Mouse (Mus musculus) hindbrain, embryonic 12.5 days (tissue): ENCODE measurements at regions not wholly inside any gene's neighbourhood (a gene's known extent, or its start where the extent isn't known, plus 50 kb on each side); places are given as distances from the start of the nearest gene placed in this dataset.

Experiments
- ATAC-seq: fragments of 200-750 bp; cut with Nextera tagmentation; 2 replicates; pipeline ENCODE4 v1.8.0; 2017; ENCODE audit warnings: moderate TSS enrichment; ENCODE audit not compliant: low FRiP score
- H3K27ac ChIP-seq: fragments of 300-500 bp; sonication (generic); 2 replicates; pipeline ENCODE4 v1.5.1; 2016; ENCODE audit warnings: mild to moderate bottlenecking
- H3K27me3 ChIP-seq: fragments of 300-500 bp; sonication (generic); 2 replicates; pipeline ENCODE4 v1.6.1; 2016; ENCODE audit warnings: mild to moderate bottlenecking
- H3K36me3 ChIP-seq: fragments of 300-500 bp; sonication (generic); 2 replicates; pipeline ENCODE4 v1.6.1; 2016; ENCODE audit warnings: mild to moderate bottlenecking
- H3K4me1 ChIP-seq: fragments of 300-500 bp; sonication (generic); 2 replicates; pipeline ENCODE4 v1.6.1; 2016
- H3K4me2 ChIP-seq: fragments of 300-500 bp; sonication (generic); replicated peaks from 2 replicates; pipeline ENCODE4 v1.6.1; 2016; ENCODE audit warnings: mild to moderate bottlenecking
- H3K4me3 ChIP-seq: fragments of 300-500 bp; sonication (generic); 2 replicates; pipeline ENCODE4 v1.5.1; 2016; ENCODE audit warnings: mild to moderate bottlenecking
- H3K9ac ChIP-seq: fragments of 300-500 bp; sonication (generic); 2 replicates; pipeline ENCODE4 v1.6.1; 2016; ENCODE audit warnings: mild to moderate bottlenecking, moderate library complexity
- H3K9me3 ChIP-seq: fragments of 300-500 bp; sonication (generic); replicated peaks from 2 replicates; pipeline ENCODE4 v1.6.1; 2016; ENCODE audit warnings: mild to moderate bottlenecking
- WGBS: fragments of 180-500 bp; shearing (Covaris S2); methylation state at CpG from one replicate; pipeline ENCODE4 v1.1.7; 2016; 5-methylcytosine and 5-hydroxymethylcytosine counted together

DNA sequence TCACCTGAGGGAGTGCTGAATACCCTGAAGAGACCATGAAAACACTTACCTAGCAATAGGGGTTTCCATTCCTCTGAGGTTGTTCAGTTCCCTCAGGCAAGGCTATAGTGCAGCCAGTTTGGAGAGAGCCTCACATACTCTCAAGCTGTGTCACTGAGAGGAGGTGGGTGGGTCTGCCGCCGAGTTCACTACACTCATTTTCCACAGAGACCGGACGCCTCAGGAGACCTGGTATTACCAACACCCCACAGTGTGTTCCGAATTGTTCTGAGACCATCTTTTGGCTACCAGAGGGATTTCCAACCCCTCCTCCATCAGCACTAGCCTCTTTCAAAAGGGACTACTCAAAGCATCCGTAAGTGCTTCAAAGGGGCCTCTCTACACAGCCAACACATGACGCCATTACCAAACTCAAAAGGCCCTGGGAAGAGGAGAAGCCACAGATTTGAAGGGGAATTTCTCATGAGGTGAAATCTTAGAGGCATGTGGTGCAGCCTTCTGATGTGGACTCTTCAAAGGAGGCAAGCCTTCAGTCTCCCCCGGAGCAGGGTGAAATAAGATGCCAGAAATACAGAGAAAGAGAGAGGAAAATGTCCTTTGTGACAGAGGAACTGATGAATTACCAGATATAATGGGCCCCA lies 260.1 kb upstream of the Pabpc6 start:
- Histone ChIP-seq H3K27me3 (no peaks in the 10 kb centered on the region), H3K4me1 (peaks cover 18% of the 10 kb centered on the region; the same call in 1 of the 2 replicates), H3K27ac (no peak overlapping the region), H3K9me3 (no peaks in the 10 kb centered on the region), H3K4me2 (no peak overlapping the region), H3K9ac (no peak overlapping the region), H3K4me3 (no peak overlapping the region), H3K36me3 (no peaks in the 10 kb centered on the region)
- 68% methylated on average over 8 of the region's 8 CpGs for WGBS
- no peak for ATAC-seq

DNA sequence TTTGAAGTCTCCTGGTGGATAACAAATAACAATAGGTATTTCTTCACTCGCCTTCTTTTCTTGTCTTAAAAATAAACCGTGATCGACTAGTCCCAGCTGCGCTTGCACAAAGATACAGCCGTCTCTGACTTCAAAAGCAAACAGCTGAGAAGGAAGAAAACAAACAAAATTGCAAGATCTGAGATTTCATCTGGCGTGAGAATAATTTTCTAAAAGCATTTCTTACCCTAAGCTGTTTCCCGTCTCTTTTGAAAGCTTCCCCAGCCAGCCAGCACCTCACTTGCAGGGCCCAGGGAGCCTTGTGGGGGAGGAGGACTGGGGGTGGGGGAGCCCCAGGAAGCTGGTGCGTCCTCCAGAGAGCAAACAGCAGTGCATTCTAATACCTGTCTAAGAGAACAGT lies 258.2 kb upstream of the Pabpc6 start:
- Histone ChIP-seq H3K9me3 (no peaks in the 10 kb centered on the region), H3K27ac (no peak overlapping the region), H3K4me3 (no peak overlapping the region), H3K9ac (no peak overlapping the region), H3K36me3 (no peaks in the 10 kb centered on the region), H3K4me1 (peaks cover 18% of the 10 kb centered on the region; the same call in 1 of the 2 replicates), H3K27me3 (no peaks in the 10 kb centered on the region), H3K4me2 (no peak overlapping the region)
- ATAC-seq: no peak
- 67% methylated on average over 8 of the region's 8 CpGs for WGBS

DNA sequence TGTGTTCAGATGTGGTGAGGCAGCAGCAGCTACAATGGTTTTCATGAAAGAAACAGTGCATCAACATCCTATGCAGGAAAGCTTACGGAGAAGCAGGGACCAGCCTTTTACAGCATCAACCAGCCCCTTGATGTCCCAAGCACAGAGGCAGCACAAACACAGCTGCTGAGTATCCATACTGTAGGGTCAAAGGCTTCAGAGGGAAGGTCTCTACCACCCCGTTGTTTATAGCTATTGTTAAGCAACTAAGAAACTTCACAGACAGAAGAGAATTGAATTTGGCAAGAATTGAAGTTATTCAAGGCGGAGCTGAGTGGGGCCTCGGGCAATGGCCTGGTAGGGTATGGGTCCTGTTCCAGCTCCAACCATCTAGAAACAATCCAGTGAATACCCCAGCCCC lies 256.8 kb upstream of the Pabpc6 start:
- no peak overlapping the region for H3K27ac ChIP-seq
- peaks cover 18% of the 10 kb centered on the region; the same call in 1 of the 2 replicates for H3K4me1 ChIP-seq
- ATAC-seq: no peak
- H3K4me3 ChIP-seq: no peak overlapping the region
- H3K36me3 ChIP-seq: no peaks in the 10 kb centered on the region
- H3K27me3 ChIP-seq: no peaks in the 10 kb centered on the region
- 56% methylated on average over 4 of the region's 4 CpGs for WGBS
- H3K9ac ChIP-seq: no peak overlapping the region
- H3K4me2 ChIP-seq: no peak overlapping the region
- H3K9me3 ChIP-seq: no peaks in the 10 kb centered on the region

GRCm38 (mm10) chr17:9921326-9921725 lies 251.8 kb upstream of the Pabpc6 start:
- Histone ChIP-seq H3K36me3 (no peaks in the 10 kb centered on the region), H3K4me1 (no peaks in the 10 kb centered on the region), H3K9me3 (no peaks in the 10 kb centered on the region), H3K4me2 (no peak overlapping the region), H3K4me3 (no peak overlapping the region), H3K27me3 (no peaks in the 10 kb centered on the region), H3K9ac (no peak overlapping the region), H3K27ac (no peak overlapping the region)
- no peak for ATAC-seq
- WGBS: 92% methylated on average over 2 of the region's 2 CpGs

GRCm38 (mm10) chr17:9917031-9917430 lies 247.5 kb upstream of the Pabpc6 start:
- no peaks in the 10 kb centered on the region for H3K36me3 ChIP-seq
- ATAC-seq: no peak
- H3K9ac ChIP-seq: no peak overlapping the region
- 17% methylated on average over 2 of the region's 2 CpGs for WGBS
- no peaks in the 10 kb centered on the region for H3K9me3 ChIP-seq
- H3K4me1 ChIP-seq: no peaks in the 10 kb centered on the region
- H3K27ac ChIP-seq: no peak overlapping the region
- no peak overlapping the region for H3K4me3 ChIP-seq
- no peak overlapping the region for H3K4me2 ChIP-seq
- H3K27me3 ChIP-seq: no peaks in the 10 kb centered on the region

- no peak overlapping the region for H3K27ac ChIP-seq
- H3K27me3 ChIP-seq: no peaks in the 10 kb centered on the region
- H3K4me3 ChIP-seq: no peak overlapping the region
- H3K9me3 ChIP-seq: no peaks in the 10 kb centered on the region
- 96% methylated on average over 2 of the region's 2 CpGs for WGBS
- no peak overlapping the region for H3K9ac ChIP-seq
- no peaks in the 10 kb centered on the region for H3K36me3 ChIP-seq
- no peak overlapping the region for H3K4me2 ChIP-seq
- peaks cover 12% of the 10 kb centered on the region for H3K4me1 ChIP-seq
- ATAC-seq: no peak
Observed at GRCm38 (mm10) chr17:9910856-9911255, 241.3 kb upstream of the Pabpc6 start.

GRCm38 (mm10) chr17:9907077-9907476 lies 237.6 kb upstream of the Pabpc6 start:
- no peak overlapping the region for H3K9ac ChIP-seq
- no peaks in the 10 kb centered on the region for H3K27me3 ChIP-seq
- H3K36me3 ChIP-seq: no peaks in the 10 kb centered on the region
- H3K4me1 ChIP-seq: peaks cover 43% of the 10 kb centered on the region
- H3K4me3 ChIP-seq: no peak overlapping the region
- 26% methylated on average over 1 of the region's 1 CpGs for WGBS
- H3K27ac ChIP-seq: peak overlapping the region; percentile 86; the same call in 1 of the 2 replicates
- no peaks in the 10 kb centered on the region for H3K9me3 ChIP-seq
- no peak for ATAC-seq
- H3K4me2 ChIP-seq: no peak overlapping the region

DNA sequence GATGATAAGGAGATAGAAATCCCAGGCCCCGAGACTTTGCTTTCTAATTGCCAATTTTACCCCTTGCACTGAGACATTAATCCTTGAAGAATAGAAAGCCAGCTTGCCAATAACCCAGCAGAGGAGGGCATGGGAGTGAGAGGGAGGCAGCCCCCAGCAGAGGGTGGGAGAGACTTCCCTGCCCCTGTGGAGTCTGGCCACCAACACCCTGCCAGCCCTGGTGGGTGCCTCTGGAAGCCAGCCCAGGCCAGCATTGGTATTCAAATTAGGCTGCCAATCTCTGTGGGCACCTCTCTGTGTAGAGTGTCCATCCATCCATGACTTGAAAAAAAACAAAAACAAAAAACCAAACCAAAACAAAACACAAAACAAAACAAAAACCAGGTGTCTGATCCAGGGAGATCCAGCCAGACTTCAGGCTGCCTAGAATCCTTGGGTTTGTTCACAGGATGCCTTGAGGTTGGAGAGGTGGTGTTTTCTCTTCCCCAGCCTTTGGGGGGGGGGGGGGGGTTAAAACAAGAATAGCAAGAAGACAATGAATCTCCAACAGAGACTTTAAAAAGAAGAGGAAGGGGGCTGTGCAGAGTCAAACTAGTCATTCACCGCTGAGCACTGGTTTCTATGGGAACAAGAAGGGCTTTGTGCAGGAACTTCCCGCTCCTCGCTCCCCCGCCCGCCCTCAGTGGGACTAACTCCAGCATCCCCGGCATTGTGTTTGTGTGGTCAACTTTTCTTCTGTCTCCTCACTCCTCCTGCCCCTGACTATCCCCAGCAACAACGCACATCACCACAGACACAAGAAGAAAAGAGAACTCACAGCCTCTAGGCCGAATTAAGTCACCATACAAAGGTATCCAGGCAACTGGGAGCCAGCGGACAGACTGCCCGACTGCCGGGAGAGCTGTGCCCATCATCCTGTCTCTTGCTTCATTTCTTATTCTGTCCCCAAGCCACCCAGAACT lies 236.3 kb upstream of the Pabpc6 start:
- peak; percentile 90 for ATAC-seq
- Histone ChIP-seq H3K4me3 (no peak overlapping the region), H3K27ac (peak overlapping the region; percentile 86), H3K9ac (no peak overlapping the region), H3K36me3 (no peaks in the 10 kb centered on the region), H3K4me2 (peak overlapping the region; percentile 51), H3K27me3 (no peaks in the 10 kb centered on the region), H3K9me3 (no peaks in the 10 kb centered on the region), H3K4me1 (peaks cover 43% of the 10 kb centered on the region)
- WGBS: 3% methylated on average over 12 of the region's 12 CpGs

DNA sequence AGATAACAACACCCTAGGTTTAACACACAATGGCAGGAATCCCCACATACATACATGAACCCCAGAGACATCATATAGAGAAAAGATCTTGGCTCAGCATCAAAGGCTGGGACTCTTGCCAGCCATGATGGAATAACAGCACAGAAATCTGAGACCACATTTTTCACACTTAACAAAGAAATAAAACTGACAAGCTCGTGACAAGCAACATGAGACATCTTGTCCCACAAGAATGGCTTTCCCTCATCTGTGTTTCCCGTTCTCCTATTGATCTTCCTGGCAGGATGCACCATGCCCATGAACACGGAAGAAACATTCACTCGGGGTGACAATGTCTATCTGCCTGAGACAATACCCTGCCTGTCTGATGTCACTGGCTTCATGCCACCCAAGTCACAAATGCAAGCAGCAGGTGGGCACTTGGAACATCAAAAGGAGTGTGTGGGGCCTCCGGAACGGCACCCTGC lies 235.0 kb upstream of the Pabpc6 start:
- no peaks in the 10 kb centered on the region for H3K9me3 ChIP-seq
- no peak overlapping the region for H3K9ac ChIP-seq
- H3K4me2 ChIP-seq: no peak overlapping the region
- 0 out of 2 replicates have a peak, but pooled peaks have one; percentile 17 for ATAC-seq
- H3K36me3 ChIP-seq: no peaks in the 10 kb centered on the region
- WGBS: 6% methylated on average over 6 of the region's 6 CpGs
- peaks cover 43% of the 10 kb centered on the region for H3K4me1 ChIP-seq
- no peak overlapping the region for H3K4me3 ChIP-seq
- H3K27ac ChIP-seq: peak overlapping the region; percentile 86
- H3K27me3 ChIP-seq: no peaks in the 10 kb centered on the region

- Histone ChIP-seq H3K36me3 (no peaks in the 10 kb centered on the region), H3K4me3 (no peak overlapping the region), H3K4me1 (peaks cover 43% of the 10 kb centered on the region), H3K27ac (peak overlapping the region; percentile 86; the same call in 1 of the 2 replicates), H3K4me2 (no peak overlapping the region), H3K9me3 (no peaks in the 10 kb centered on the region), H3K27me3 (no peaks in the 10 kb centered on the region), H3K9ac (no peak overlapping the region)
- ATAC-seq: no peak
- WGBS: 43% methylated on average over 4 of the region's 4 CpGs
Observed at GRCm38 (mm10) chr17:9903313-9903712, 233.8 kb upstream of the Pabpc6 start.

- peaks cover 19% of the 10 kb centered on the region for H3K4me1 ChIP-seq
- no peaks in the 10 kb centered on the region for H3K27me3 ChIP-seq
- no peak overlapping the region for H3K27ac ChIP-seq
- H3K36me3 ChIP-seq: no peaks in the 10 kb centered on the region
- H3K9me3 ChIP-seq: no peaks in the 10 kb centered on the region
- H3K9ac ChIP-seq: no peak overlapping the region
- ATAC-seq: no peak
- WGBS: 64% methylated on average over 2 of the region's 2 CpGs
- H3K4me3 ChIP-seq: no peak overlapping the region
- H3K4me2 ChIP-seq: no peak overlapping the region
Observed at GRCm38 (mm10) chr17:9896964-9897363, 227.4 kb upstream of the Pabpc6 start.

DNA sequence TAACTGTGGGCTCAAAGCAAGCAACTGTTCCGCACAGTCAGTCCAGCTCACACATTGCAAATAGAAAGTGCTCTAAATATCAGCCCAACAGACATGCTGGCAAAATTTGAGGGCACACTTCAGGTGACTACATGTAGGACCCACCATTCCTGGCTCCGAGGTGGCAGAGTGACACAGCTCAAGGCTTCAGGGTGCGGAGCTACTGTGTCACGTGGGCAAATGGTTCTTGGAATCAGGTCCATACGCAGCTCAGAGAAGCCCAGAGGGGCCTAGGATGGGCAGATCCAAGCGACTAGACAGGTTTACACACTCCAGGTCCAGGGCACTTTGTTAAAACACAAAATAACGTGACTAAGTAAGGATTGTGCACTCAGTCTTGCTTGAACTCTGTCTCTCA lies 226.2 kb upstream of the Pabpc6 start:
- Histone ChIP-seq H3K9ac (no peak overlapping the region), H3K4me3 (no peak overlapping the region), H3K36me3 (no peaks in the 10 kb centered on the region), H3K4me2 (no peak overlapping the region), H3K4me1 (peaks cover 19% of the 10 kb centered on the region), H3K27ac (peak overlapping the region; percentile 44; the same call in 1 of the 2 replicates), H3K27me3 (no peaks in the 10 kb centered on the region), H3K9me3 (no peaks in the 10 kb centered on the region)
- WGBS: 83% methylated on average over 7 of the region's 7 CpGs
- no peak for ATAC-seq
